Mouse (Mus musculus) heart, adult 11 months (tissue): ENCODE data around the gene Btbd35f29.
"Not testable (repeated sequence)": the region's sequence is repeated elsewhere in the genome, so short reads cannot be mapped to it uniquely, and the experiment has no call there.

Experiments used
- DNase-seq: peaks from one replicate; pipeline ENCODE4 v3.0.0; 2022

The Btbd35f29 gene

GRCm38 (mm10) chrX:31117374-31117773, at the start of gene Btbd35f29:
Gene Btbd35f29 (plus strand): TSS chrX:31117674.
- not testable (repeated sequence) for DNase-seq

GRCm38 (mm10) chrX:31141416-31141815, 23.9 kb downstream of the Btbd35f29 start:
- DNase-seq, result peak; percentile 72

- DNase-seq, result peak; percentile 76
Observed at GRCm38 (mm10) chrX:31145144-31145543, 27.7 kb downstream of the Btbd35f29 start.

GRCm38 (mm10) chrX:31145835-31146234, 28.4 kb downstream of the Btbd35f29 start:
- DNase-seq, result peak; percentile 82

GRCm38 (mm10) chrX:31158534-31159085, 41.1 kb downstream of the Btbd35f29 start:
- peak; percentile 89 for DNase-seq

GRCm38 (mm10) chrX:31159450-31160322, 42.2 kb downstream of the Btbd35f29 start:
- DNase-seq, result peak; percentile 86

GRCm38 (mm10) chrX:31160554-31160953, 43.1 kb downstream of the Btbd35f29 start:
- DNase-seq, result peak; percentile 93

- peak; percentile 86 for DNase-seq
Observed at GRCm38 (mm10) chrX:31162638-31163037, 45.2 kb downstream of the Btbd35f29 start.

- peak; percentile 86 for DNase-seq
Observed at GRCm38 (mm10) chrX:31165193-31165592, 47.7 kb downstream of the Btbd35f29 start.
